Mouse (Mus musculus) olfactory bulb, adult 2 months (tissue): ENCODE results near the gene Lrrc72. TPM values are rescaled to one million over a fixed set of nuclear protein-coding genes. Genes with fewer than 3 reads are reported as not detected.
A peak's percentile ranks its signal among the peaks of the same experiment; 100 is the strongest.

Experiments used
- H3K27ac ChIP-seq: fragments of 200-500 bp; 2 replicates; pipeline ENCODE4 v1.5.1; 2012; ENCODE audit warnings: low read depth, low read length; ENCODE audit not compliant: insufficient read depth
- H3K4me1 ChIP-seq: fragments of 200-500 bp; 2 replicates; pipeline ENCODE4 v1.6.1; 2012; ENCODE audit warnings: low read length; ENCODE audit not compliant: control insufficient read depth, insufficient read depth
- H3K4me3 ChIP-seq: fragments of 200-500 bp; 2 replicates; pipeline ENCODE4 v1.5.1; 2012; ENCODE audit warnings: mild to moderate bottlenecking, low read depth, low read length, moderate library complexity; ENCODE audit not compliant: insufficient read depth
- CTCF ChIP-seq: fragments of 200-500 bp; IDR thresholded peaks from 2 replicates; pipeline ENCODE4 v1.5.1; 2012; ENCODE audit warnings: low read depth, mild to moderate bottlenecking, low read length, moderate library complexity; ENCODE audit not compliant: insufficient read depth
- POLR2A ChIP-seq: fragments of 200-500 bp; IDR thresholded peaks from 2 replicates; pipeline ENCODE4 v1.6.1; 2012; ENCODE audit warnings: mild to moderate bottlenecking, low read depth, low read length, moderate library complexity; ENCODE audit not compliant: insufficient read depth
- WGBS: fragments of 180-500 bp; shearing (Covaris S2); methylation state at CpG from one replicate; pipeline ENCODE4 v1.1.7; 2018; 5-methylcytosine and 5-hydroxymethylcytosine counted together
- polyA plus RNA-seq: library from polyadenylated mRNA; stranded (reverse); fragments of >200 nt; gene quantifications from 2 replicates; pipeline ENCODE4 v1.2.4, GENCODE M21; 2012; ENCODE audit warnings: low replicate concordance; ENCODE audit not compliant: missing spikeins, insufficient read depth, insufficient read length

Gene Lrrc72
- polyA plus RNA-seq, 1 experiment, result not detected

GRCm38 (mm10) chr12:36231386-36231785, 21.8 kb downstream of the Lrrc72 start:
- Histone ChIP-seq H3K4me3 (no peak overlapping the region), H3K27ac (no peak overlapping the region), H3K4me1 (no peaks in the 10 kb centered on the region)
- TF ChIP-seq POLR2A (no peak), CTCF (no peak)
- 86% methylated on average over 2 of the region's 2 CpGs for WGBS

GRCm38 (mm10) chr12:36224392-36224791, 28.8 kb downstream of the Lrrc72 start:
- no peak overlapping the region for H3K27ac ChIP-seq
- TF ChIP-seq CTCF (no peak), POLR2A (no peak)
- 48% methylated on average over 4 of the region's 4 CpGs for WGBS
- H3K4me1 ChIP-seq, result no peaks in the 10 kb centered on the region
- no peak overlapping the region for H3K4me3 ChIP-seq

- TF ChIP-seq CTCF, result no peak
- no peak for TF ChIP-seq POLR2A
- 94% methylated on average over 10 of the region's 10 CpGs for WGBS
- no peaks in the 10 kb centered on the region for H3K4me1 ChIP-seq
- no peak overlapping the region for H3K27ac ChIP-seq
- H3K4me3 ChIP-seq, result no peak overlapping the region
These were observed 36.3 kb downstream of the Lrrc72 start for GRCm38 (mm10) chr12:36216905-36217304.

- 81% methylated on average over 4 of the region's 4 CpGs for WGBS
- Histone ChIP-seq H3K4me3 (no peak overlapping the region), H3K4me1 (no peaks in the 10 kb centered on the region), H3K27ac (no peak overlapping the region)
- TF ChIP-seq POLR2A, result no peak
- TF ChIP-seq CTCF, result no peak
These were observed 37.0 kb downstream of the Lrrc72 start for GRCm38 (mm10) chr12:36216230-36216629.

GRCm38 (mm10) chr12:36215149-36215480, 38.1 kb downstream of the Lrrc72 start:
- TF ChIP-seq CTCF (no peak), POLR2A (no peak)
- 0% methylated on average over 1 of the region's 1 CpGs for whole genome bisulfite sequencing

GRCm38 (mm10) chr12:36214389-36215148, 38.6 kb downstream of the Lrrc72 start:
- no peaks in the 10 kb centered on the region for H3K4me1 ChIP-seq
- TF ChIP-seq POLR2A, result no peak
- no peak for TF ChIP-seq CTCF
- 58% methylated on average over 8 of the region's 8 CpGs for WGBS
- H3K27ac ChIP-seq, result no peak overlapping the region
- no peak overlapping the region for H3K4me3 ChIP-seq

More at GRCm38 (mm10) chr12:36215149-36215480, 38.1 kb downstream of the Lrrc72 start:
- H3K4me3 ChIP-seq, result no peak overlapping the region
- no peak overlapping the region for H3K27ac ChIP-seq
- no peaks in the 10 kb centered on the region for H3K4me1 ChIP-seq

GRCm38 (mm10) chr12:36210096-36210495, 43.1 kb downstream of the Lrrc72 start:
- TF ChIP-seq CTCF, result no peak
- TF ChIP-seq POLR2A, result no peak
- Histone ChIP-seq H3K27ac (no peak overlapping the region), H3K4me3 (no peak overlapping the region), H3K4me1 (peaks cover 2% of the 10 kb centered on the region; the same call in 1 of the 2 replicates)
- 52% methylated on average over 4 of the region's 4 CpGs for WGBS

GRCm38 (mm10) chr12:36208456-36208855, 44.7 kb downstream of the Lrrc72 start:
- Histone ChIP-seq H3K4me3 (peak overlapping the region; percentile 6; the same call in 1 of the 2 replicates), H3K4me1 (peaks cover 2% of the 10 kb centered on the region; the same call in 1 of the 2 replicates), H3K27ac (no peak overlapping the region)
- 33% methylated on average over 19 of the region's 19 CpGs for WGBS
- TF ChIP-seq POLR2A (no peak), CTCF (no peak)

- H3K27ac ChIP-seq, result no peak overlapping the region
- WGBS, result 63% methylated on average over 7 of the region's 7 CpGs
These were observed 45.4 kb downstream of the Lrrc72 start for GRCm38 (mm10) chr12:36207800-36208148.

More at GRCm38 (mm10) chr12:36207800-36208148, 45.4 kb downstream of the Lrrc72 start:
- Histone ChIP-seq H3K4me1 (peaks cover 2% of the 10 kb centered on the region; the same call in 1 of the 2 replicates), H3K4me3 (no peak overlapping the region)
- TF ChIP-seq CTCF (no peak), POLR2A (no peak)
